Mouse (Mus musculus): ENCODE measurements around the gene Neu1.
"Not testable (repeated sequence)": the region's sequence is repeated elsewhere in the genome, so short reads cannot be mapped to it uniquely, and the experiment has no call there.

DNA sequence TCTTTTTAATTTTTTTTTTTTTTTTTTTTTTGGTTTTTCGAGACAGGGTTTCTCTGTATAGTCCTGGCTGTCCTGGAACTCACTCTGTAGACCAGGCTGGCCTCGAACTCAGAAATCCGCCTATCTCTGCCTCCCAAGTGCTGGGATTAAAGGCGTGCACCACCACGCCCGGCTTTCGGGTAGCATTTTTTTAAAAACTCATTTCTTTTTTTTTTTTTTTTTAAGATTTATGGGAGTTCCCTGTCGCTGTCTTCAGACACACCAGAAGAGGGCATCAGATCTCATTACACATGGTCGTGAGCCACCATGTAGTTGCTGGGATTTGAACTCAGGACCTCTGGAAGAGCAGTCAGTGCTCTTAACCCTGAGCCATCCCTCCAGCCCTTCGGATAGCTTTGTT, 29.1 kb upstream of the Neu1 start:
- TF ChIP-seq CTCF (IDR thresholded peaks at IDR 0.05; ENCODE audit: low read depth, low read length); GATA1 (IDR thresholded peaks at IDR 0.05; ENCODE audit: borderline replicate concordance, low read length); POLR2AphosphoS5 (IDR thresholded peaks at IDR 0.05; ENCODE audit: insufficient replicate concordance, low read depth, low read length); GATA2 (IDR thresholded peaks at IDR 0.05; ENCODE audit: borderline replicate concordance, low read depth, low read length): not testable (repeated sequence)
